Mouse (Mus musculus) CD4-positive, CD25-positive, alpha-beta regulatory T cell, adult 2 months (primary cell): ENCODE results near the gene Krtap19-5.

Experiments used
- DNase-seq: peaks from one replicate; pipeline ENCODE4 v3.0.0-alpha.2; 2012; ENCODE audit warnings: low read depth, low spot score

The Krtap19-5 gene

GRCm38 (mm10) chr16:88896357-88896756 is at the start of gene Krtap19-5:
TSS of gene Krtap19-5 (minus strand) at chr16:88896457.
- no peak for DNase-seq

- no peak for DNase-seq
Observed at GRCm38 (mm10) chr16:88941106-88941505, 44.8 kb upstream of the Krtap19-5 start.

GRCm38 (mm10) chr16:88938252-88938651 is 42.0 kb upstream of the Krtap19-5 start:
- peak; percentile 6 for DNase-seq

GRCm38 (mm10) chr16:88932165-88932564 is 35.9 kb upstream of the Krtap19-5 start, which contains the start of gene Krtap19-9b:
TSS of gene Krtap19-9b (minus strand) at chr16:88932265.
- DNase-seq: no peak

GRCm38 (mm10) chr16:88886870-88887269 is 9.4 kb downstream of the Krtap19-5 start:
- no peak for DNase-seq

- DNase-seq: no peak
Observed at GRCm38 (mm10) chr16:88884989-88885388, 11.3 kb downstream of the Krtap19-5 start, which contains the start of gene Krtap19-4. TSS of gene Krtap19-4 (minus strand) at chr16:88885089.

- DNase-seq: no peak
Observed at GRCm38 (mm10) chr16:88877938-88878337, 18.3 kb downstream of the Krtap19-5 start, which contains the start of gene Krtap19-3. TSS of gene Krtap19-3 (minus strand) at chr16:88878038.

- DNase-seq: no peak
Observed at GRCm38 (mm10) chr16:88874169-88874568, 22.1 kb downstream of the Krtap19-5 start, which contains the start of gene Krtap19-2. TSS of gene Krtap19-2 (minus strand) at chr16:88874269.

- no peak for DNase-seq
Observed at GRCm38 (mm10) chr16:88869311-88869710, 26.9 kb downstream of the Krtap19-5 start, which contains the start of gene Krtap19-1. TSS of gene Krtap19-1 (minus strand) at chr16:88869411.

GRCm38 (mm10) chr16:88864887-88865407 is 31.3 kb downstream of the Krtap19-5 start:
- no peak for DNase-seq

GRCm38 (mm10) chr16:88851450-88851849 is 44.8 kb downstream of the Krtap19-5 start:
- DNase-seq: peak; percentile 31

- DNase-seq: no peak
Observed at GRCm38 (mm10) chr16:88848558-88848957, 47.7 kb downstream of the Krtap19-5 start.

GRCm38 (mm10) chr16:88847363-88847762 is 48.9 kb downstream of the Krtap19-5 start:
- DNase-seq: no peak
